Mouse (Mus musculus): ENCODE results near the gene Prnd.

Gene Prnd

DNA sequence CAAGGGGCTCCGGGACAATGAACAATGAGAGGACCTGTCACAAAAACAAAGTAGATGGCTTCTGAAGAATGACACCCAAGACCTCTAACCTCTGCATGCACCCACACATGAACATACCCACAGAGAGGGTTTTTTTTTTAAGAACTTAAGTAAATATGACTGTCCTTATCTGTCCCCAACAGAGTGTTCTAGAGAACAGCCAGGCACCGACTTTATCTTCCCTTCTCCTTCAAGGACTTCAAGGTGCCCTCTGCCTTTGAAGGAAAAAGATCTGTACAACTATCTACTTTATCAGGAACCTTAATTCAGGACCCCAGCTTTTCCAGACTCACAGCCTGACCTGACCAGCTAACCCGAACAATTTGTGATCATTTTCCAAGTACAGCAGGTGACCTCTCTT is 10.2 kb upstream of the Prnd start:
- DNase-seq (ENCODE audit: low spot score) = no peak

DNA sequence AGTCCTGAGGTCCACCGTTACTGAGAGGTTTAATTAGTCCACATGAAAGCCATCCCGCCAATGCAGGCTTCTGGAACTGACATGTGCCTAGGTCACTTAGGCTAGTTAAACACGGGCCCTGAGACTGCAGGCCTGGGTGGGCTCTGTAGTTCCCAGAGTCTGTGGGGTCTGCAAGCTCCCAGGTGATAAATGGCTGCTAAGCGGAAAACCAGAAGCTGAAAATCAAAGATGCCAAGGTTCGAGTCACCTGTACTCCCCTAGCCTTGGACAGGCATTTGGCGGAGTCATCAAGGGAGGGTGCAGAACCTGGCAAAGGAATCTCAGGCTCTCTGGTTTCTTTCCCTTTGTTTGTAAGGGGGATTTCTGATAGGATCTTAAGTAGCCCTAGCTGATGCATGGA is 9.2 kb upstream of the Prnd start:
- no peak for DNase-seq (ENCODE audit: low spot score)

DNA sequence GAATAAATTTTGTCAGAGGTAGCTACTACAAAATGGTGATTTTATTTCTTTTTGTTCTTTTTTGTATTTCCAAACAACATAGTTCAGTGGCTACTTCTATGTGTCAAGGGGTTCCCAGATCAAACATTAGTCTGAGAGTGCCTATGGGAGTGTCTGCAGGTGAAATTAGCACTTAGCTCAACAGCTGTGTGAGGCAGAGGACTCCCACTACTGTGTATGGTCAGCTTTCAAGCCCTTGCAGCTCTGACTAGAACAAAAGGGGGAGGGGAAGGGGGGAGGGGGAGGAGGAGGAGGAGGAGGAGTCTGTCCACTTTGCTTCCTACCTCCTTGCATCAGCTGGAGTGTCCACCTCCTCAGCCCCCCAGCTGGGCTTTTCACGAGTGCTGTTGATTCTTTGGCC is 6.3 kb upstream of the Prnd start:
- DNase-seq (ENCODE audit: low spot score) = no peak

DNA sequence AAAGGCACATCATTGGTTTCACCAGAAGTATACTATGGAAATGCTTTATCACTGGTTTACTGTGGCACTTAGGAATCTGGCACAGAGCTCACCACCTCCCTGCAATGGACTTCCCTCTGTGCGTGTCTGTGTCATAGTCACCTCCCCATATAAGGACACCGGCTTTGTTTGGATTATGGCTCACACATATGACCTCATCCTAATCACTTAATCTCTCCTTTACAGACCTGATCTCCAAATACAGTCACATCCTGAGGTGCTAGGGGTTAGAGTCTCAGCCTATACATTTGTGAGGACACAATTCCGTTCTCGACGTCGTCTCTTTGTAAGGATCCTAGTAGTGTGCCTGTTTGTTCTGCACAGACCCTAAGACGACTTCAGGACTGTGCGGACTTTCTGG is 5.4 kb upstream of the Prnd start:
- DNase-seq (ENCODE audit: low spot score) = no peak

DNA sequence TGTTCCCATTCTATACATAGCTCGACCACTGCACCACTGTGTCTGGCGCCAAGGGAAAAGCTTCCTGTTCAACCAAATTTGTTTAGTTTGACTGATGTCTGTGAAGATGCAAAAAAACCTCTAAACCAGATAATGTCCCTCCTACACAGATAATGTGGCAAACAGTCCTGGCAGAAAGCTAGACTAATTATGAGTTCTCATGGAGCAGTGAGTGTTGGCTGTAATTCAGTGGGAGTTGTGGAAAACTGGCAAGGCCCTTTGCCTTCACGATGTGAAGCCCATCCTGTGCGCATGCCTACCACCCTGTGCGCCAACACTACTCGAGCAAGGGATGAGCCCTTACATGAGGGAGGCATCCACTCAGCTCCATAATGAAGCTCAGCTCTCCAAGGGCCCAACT is 4.9 kb upstream of the Prnd start:
- no peak for DNase-seq (ENCODE audit: low spot score)

DNA sequence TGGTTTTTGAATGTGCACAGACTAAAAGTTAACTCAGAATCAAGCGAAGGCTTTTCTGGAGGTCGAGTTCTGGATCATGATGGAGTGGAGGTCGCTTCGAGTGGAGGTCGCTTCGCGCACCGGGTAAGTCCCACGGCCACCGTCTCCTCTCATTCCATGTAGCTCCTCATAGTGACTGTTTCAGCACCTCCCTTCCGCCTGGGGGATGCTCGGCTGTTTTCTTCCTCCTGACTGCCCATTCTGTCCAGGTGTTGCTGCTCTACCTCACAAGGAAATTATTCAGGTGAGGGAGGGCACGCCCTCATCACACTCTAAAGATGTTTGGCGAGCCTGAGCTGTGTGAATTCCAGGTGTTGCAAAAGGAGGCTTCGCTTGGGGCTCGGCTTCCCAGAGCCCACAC is 4.3 kb upstream of the Prnd start:
- no peak for DNase-seq (ENCODE audit: low spot score)

DNA sequence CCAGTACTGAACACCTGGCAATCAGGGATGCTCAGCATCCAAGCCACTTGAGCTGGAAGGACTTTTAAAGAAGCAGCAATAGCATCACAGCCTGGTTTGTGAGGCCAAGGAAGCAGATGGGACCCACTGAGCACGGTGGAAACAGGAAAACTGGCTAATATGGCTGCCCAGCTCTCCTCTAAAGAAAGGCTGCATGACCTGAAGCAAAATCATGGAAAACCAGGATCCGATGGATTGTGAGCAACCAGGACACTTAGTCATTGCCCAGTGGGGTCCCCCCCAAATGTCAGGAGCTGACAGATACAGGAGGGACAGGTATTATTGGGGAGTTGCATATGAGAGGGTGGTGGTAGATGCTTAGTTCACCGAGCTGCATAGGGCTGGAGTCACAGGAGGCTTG is 2.5 kb upstream of the Prnd start:
- DNase-seq (ENCODE audit: low spot score) = no peak

DNA sequence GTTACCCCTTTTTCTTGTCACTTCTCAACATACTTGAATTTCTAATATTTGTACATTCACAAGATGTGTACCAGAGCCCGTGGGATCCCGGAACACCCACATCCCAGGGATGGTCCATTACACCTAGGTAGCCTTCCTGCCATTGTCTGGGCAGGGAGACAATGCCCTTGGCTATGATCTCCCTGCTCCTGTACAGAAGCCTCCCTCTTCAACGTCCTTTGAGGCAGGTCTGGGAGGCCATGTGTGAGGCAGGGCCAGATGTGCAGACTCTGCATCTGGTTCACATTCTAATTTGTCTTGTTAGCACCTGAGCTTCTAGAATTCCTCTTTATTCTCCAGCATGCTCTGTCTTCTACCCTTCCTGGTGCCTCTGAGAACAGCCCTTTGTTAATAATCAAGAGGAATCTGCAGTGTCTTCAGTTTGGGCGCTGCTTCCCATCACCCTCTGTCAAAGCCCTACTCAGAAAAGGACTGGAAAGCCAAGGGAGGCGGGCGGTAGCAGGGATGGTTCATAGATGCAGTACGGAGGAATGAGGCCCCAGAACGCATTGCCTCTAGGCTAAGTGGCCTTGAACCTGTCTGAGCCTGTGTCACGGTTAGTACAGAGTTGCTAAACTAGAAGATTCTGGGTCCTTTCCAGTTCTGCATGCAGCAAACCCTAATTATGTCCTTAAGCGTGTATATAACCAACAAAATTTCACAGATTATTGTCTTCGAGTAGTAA is 1.6 kb upstream of the Prnd start:
- no peak for DNase-seq (ENCODE audit: low spot score)

DNA sequence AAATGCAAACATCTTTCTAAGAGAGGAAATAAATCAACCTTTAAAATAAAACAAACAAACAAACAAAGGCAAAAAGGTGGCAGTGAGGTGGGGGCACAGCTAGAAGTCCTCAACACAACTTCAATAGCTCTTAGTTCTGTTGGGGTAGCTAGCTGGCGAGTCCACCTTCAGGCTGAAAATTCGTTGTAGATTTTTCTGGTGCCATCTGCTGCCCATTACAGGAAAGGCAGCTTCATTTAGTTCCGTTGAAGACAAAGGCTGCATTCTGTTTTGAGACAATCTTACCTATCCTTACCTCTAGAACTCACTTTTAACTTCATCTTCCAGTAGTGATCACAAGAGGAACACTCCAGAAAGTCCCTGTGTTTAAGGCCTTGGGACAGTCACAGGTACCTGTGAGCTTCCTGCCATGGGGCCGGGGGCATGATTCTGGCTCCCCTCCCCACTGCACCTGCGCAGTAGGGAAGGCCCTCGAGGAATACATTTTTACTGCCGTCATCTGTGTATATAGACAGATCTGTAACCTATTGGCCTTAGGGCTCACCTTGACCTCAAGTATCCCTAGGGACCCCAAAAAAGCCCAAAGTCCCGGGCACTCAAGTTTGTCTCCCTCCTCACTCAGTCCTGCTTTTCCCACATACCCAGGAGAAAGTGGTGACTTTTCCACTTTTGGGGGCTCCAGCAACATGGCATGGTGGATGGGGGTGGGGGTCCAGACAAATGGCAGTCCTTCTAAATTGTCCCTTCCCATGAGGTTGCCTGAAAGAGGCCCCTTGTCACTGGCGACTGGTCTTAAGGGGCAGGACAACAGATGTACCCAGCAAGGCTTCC is 679 bp upstream of the Prnd start:
- DNase-seq (ENCODE audit: low spot score) = peak; percentile 76

DNA sequence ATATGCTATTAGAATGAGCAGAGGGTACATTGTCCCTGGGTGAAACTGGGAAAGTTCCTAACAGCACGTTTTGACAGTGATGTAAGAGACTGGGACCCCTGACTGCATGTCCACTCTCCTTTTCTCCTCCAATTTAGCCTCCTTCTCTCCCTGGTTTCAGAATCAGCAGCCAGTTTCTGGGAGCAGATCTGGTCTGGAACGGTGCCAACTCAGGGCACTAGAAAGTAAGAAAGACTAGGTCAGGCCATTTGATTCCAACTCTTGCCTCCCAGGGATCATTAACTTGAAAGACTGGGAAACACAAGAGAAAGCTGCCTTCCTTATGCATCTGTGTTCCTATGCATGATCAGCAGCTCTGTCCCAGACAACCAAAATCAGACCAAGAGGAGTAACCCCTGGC is 1.8 kb downstream of the Prnd start:
- no peak for DNase-seq (ENCODE audit: low spot score)

DNA sequence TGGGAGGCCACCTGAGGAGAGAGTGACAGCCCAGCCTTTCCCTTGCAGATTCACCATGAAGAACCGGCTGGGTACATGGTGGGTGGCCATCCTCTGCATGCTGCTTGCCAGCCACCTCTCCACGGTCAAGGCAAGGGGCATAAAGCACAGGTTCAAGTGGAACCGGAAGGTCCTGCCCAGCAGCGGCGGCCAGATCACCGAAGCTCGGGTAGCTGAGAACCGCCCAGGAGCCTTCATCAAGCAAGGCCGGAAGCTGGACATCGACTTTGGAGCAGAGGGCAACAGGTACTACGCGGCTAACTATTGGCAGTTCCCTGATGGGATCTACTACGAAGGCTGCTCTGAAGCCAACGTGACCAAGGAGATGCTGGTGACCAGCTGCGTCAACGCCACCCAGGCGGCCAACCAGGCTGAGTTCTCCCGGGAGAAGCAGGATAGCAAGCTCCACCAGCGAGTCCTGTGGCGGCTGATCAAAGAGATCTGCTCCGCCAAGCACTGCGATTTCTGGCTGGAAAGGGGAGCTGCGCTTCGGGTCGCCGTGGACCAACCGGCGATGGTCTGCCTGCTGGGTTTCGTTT is 2.4 kb downstream of the Prnd start:
- DNase-seq (ENCODE audit: low spot score) = no peak

DNA sequence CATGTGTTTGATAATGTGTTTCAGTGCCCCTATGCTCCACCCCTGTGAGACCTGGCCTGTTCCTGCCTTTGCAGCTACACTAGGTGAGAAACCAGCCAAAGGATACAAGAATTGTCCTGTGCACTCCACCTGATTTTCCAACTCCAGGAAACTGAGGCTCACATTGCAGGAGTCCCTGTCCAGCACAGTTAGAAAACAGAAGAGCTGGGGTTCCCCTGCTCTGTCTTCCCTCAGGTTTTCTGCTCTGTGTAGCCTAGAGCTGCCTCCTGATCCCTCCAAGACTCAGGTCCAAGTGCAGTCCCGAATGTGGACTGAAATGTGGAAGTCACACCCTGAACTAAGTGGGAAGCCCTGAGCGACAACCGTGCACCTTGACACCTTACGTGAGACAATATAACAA is 3.0 kb downstream of the Prnd start:
- no peak for DNase-seq (ENCODE audit: low spot score)

DNA sequence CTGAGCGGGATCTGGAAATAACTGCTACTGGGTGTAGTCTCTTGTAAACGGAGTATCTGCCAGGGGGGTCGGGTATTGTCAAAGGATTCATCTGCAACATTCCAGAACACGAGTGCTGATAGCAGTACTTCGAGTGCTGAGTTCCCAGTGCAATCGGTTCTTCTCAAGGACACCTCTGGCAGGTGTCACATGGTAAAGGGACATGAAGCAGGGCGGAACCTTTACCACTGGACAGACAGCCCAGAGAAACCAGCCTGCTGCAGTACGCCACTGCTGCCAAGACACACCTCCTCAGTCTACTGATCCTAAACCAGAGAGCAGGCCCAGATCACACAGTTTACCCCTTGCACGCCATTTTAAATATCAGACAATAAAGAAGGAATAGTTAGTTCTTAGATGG is 4.2 kb downstream of the Prnd start:
- no peak for DNase-seq (ENCODE audit: low spot score)

DNA sequence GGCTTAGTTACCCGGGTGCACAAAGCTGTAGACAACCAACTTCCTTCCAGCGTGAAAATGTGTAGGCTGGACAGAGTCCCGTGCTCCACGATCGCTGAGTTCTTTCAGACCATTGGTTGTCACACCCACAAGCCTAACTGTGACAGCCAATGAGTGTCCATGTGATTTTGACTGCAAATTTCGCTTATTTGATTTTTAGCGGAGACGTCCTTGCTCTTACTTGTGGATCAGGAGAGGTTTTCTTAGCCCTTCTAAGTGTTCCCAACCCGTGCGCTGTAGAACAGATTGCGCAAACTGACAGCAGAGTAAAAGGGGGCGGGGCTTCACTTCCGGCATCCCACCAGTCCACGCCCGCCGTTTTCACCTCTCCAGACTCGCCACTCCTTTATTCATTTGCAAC is 4.6 kb downstream of the Prnd start:
- DNase-seq (ENCODE audit: low spot score) = no peak

DNA sequence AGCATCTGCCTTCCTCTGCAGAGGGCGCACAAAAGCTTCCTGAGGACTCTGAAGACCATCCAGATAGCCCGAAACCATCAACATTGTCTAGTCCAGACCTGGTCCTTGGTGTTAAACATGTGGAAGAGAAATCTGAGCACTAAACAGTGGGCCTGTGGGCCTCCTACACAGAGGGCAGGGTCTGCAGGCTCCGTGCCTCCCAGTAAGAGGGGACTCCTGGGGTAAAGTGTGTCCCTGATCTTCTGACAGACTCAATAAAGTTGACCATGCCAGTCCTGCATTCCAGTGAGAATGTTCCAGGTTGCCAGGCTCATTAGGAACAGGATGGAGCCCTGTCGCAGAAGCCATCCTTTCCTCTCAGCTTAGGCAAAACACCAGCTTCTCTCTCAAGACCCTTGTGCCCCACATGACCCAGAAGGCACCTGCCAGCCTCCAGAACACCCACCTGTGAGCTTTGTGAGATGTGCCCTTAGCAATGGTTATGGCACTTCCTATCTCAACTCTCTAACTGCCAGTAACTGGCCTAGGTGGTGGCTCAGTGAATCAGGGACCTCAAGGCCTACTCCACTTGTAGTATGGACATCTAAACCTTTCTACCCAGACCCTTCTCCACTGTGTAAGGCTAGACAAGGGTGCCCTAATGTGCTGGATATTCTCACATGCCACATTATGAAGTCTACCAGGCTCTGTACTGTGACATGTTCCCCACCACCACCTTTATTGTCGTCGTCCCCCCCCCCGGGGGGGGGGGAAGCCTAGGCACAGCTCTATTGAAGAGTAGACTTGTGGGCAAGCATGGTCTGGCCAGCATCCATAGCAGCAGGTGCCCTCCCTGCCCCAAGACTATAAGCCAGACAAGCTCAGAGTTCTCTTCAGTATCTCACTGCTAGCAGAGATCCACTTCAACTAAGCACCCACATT is 5.9 kb downstream of the Prnd start:
- no peak for DNase-seq (ENCODE audit: low spot score)

DNA sequence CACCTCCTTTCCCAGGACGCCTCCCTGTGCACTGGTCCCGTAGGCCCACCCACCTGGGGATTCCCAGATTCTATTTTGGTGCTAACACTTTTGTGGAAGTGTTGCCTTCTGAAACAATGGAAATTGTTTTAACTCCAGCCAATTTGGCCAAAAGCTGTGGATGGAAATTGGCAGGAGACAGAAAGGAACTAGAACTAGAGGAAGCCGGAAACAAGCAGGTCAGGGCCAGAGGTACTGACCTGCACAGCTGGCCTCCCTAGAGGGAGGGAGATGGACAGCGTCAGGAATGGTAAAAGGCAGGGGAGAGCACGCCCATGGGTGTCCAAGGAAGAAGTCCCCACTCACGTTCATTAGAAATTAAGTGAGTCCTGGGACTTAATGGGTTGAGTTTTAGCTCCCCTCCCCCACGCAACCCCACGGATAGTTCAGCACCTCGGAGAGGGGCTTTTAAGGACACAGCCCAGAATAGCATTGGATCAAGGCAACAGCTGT is 7.1 kb downstream of the Prnd start:
- DNase-seq (ENCODE audit: low spot score) = peak; percentile 42

DNA sequence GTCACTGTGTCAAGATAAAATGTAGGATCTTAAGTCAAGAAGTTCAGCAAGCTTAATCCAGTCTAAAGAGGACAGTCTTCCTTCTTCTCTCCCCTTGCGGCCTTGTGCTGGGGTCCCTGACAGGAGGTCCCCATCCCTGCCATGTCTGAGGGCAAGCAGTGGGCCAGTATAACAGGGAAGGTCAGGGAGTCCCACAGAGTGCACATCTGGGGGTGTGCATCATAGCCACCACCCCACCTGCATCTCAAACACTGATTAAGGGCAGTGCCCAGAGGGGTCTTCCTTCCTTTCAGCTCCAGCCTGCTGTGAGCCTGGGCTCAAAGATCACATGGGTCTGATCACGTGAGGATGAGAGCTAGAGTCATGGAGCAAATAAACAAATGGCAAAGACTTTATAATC is 11.0 kb downstream of the Prnd start:
- DNase-seq (ENCODE audit: low spot score) = no peak

DNA sequence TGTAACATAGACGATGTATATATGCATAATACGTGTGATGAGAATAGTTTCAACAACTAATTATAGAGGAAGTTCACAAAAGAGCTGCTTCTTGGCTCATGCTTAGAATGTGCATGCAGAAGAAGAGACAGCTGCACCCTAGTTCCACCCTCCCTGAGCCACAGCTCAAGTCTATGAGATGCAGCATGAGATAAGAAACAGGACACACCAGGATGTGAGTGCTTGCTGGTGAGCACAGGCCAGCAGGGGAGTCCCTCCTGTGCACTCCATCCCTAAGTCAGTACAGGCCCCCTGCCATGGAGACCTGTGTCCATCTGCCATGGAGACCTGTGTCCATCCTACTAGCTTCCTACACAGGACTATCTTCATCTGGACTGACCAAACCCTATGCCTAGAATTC is 19.9 kb downstream of the Prnd start:
- DNase-seq (ENCODE audit: low spot score) = no peak

DNA sequence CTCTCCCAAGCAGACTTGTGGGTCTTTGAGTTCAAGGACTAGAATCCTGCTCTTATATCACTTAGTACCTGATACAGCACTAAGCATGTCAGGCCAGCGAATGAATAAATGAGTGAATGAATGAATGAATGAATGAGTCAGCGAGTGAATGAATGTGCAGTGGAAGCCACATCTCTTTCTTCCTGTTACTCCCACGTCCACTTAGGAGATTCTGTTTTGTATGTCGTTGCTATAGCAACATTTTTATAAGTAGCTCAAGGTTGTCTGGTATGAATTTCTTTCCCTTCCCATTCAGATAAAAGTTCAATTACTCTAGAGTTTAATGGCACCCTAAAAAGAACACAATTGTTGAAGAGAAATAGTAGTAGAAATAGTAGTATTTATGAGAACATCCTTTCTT is 20.4 kb downstream of the Prnd start:
- DNase-seq (ENCODE audit: low spot score) = no peak

DNA sequence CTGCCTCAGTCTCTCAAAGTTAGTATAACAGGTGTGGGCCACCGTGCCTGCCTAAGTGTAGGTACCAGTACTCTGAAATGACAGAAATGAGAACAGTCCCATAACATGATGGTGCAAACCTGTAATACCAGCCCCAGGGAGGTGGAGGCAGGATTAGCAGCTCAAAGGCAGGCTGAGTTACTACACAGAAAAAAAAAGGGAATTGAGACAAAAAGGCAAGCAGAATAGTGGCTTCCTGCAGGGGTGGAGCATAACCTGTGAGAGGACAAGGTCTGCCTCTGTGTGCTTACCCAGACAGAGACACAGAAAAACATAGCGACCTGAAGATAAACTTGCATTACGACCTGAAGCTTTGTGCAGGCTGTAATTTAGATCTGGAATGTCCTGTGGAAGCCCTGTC is 26.0 kb downstream of the Prnd start:
- no peak for DNase-seq (ENCODE audit: low spot score)

DNA sequence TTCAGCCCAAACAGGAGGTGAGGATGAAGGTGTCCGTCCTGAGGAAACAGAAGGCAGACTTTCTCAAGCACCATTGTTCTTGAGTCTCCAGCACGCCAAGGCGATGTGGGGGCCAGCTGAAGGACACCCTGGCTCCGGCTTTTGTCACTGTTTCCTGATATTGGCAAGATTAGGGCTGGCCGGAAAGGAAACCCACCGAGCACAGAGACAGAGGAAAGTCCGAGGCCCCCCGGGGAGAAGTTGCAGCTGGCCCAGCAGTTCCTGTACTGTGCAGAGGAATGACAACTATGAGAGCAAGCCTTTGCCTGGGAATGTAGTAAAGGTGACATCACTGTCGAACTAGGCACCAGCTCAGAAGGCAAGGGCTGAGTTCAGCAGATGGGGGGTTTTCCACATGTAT is 30.2 kb downstream of the Prnd start:
- DNase-seq (ENCODE audit: low spot score) = no peak

DNA sequence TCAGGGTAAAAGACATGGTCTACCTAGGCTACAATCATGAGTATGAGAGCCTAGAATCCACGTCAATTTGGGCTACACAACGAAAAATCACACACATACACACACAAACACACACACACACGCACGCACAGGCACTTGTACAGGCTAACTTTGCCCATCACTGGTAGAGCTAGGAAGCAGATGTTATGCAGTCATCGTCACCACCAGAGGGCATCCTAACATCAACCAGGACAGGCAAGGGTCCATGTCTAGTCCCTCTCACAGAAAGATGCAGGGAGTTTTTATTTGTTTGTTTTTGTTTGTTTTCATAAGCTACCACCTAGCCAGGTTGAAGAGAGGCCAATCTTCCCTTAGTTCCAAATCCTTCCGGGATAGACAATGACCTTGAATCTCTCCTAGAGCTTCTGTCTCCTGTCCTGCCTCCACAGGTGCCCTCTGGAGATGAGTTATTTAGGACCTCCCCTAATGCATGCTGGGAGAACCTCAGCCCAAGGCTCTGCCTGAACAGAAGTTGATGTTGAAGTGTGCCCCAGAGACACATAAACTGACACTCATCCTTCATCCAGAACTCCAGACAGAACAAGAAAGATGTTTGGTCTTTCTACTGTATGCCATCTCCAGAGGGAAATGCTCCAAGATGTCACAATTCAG is 32.0 kb downstream of the Prnd start:
- DNase-seq (ENCODE audit: low spot score) = peak; percentile 83
